Mouse (Mus musculus) CH12.LX (cell line): Measurements from ENCODE around the gene Clint1. TPM values are rescaled to one million over a fixed set of nuclear protein-coding genes. Genes with fewer than 3 reads are reported as not detected.

ENCODE experiments used
- DNase-seq: peaks from one replicate; pipeline ENCODE4 v3.0.0-alpha.2; 2013; ENCODE audit errors: extremely low read depth
- H3K27ac ChIP-seq: 2 replicates; pipeline ENCODE4 v1.5.1; 2012; ENCODE audit warnings: low read depth, mild to moderate bottlenecking, control low read depth, moderate library complexity; ENCODE audit not compliant: insufficient read depth
- H3K27me3 ChIP-seq: replicated peaks from 2 replicates; pipeline ENCODE3; 2012; ENCODE audit warnings: inconsistent platforms
- H3K36me3 ChIP-seq, 2 experiments: replicated peaks in 1 of 2; 2 replicates each; pipeline versions ENCODE3 to v1.6.1; 2012; ENCODE audit warnings: inconsistent platforms in 1 of 2, low read length in 1 of 2, mild to moderate bottlenecking in 1 of 2, mixed read lengths in 1 of 2, moderate library complexity in 1 of 2; ENCODE audit not compliant: control insufficient read depth in 1 of 2, insufficient read depth in 1 of 2
- H3K4me1 ChIP-seq, 2 experiments: 2 replicates each; pipeline ENCODE4 v1.6.1; 2012; ENCODE audit warnings: inconsistent platforms in 1 of 2, moderate library complexity in 1 of 2; ENCODE audit not compliant: insufficient read depth in 2 of 2, control insufficient read depth in 1 of 2
- H3K4me2 ChIP-seq: 2 replicates; pipeline ENCODE4 v1.6.1; 2012; ENCODE audit warnings: low read depth, mild to moderate bottlenecking, control low read depth; ENCODE audit not compliant: poor library complexity, insufficient read depth, severe bottlenecking
- H3K4me3 ChIP-seq, 3 experiments: fragments of 150-350 bp in 1 of 3; sonication (generic) in 1 of 3; replicated peaks in 1 of 3; 2 replicates each; pipeline versions ENCODE3 to v1.5.1; 2011 to 2012; ENCODE audit warnings: low read depth in 2 of 3, low read length in 2 of 3, mild to moderate bottlenecking in 2 of 3, moderate library complexity in 2 of 3, control low read depth in 1 of 3, improper control_type of control experiment in 1 of 3, inconsistent platforms in 1 of 3, mixed read lengths in 1 of 3; ENCODE audit not compliant: poor library complexity in 1 of 3
- H3K79me2 ChIP-seq: replicated peaks from 2 replicates; pipeline ENCODE4 v1.6.1; 2012; ENCODE audit warnings: mild to moderate bottlenecking, moderate library complexity; ENCODE audit not compliant: control insufficient read depth, poor library complexity, insufficient read depth, severe bottlenecking; ENCODE audit errors: extremely low read depth
- H3K9ac ChIP-seq: 2 replicates; pipeline ENCODE4 v1.6.1; 2012; ENCODE audit warnings: low read depth, mild to moderate bottlenecking, control low read depth, moderate library complexity; ENCODE audit not compliant: insufficient read depth
- H3K9me3 ChIP-seq: replicated peaks from 2 replicates; pipeline ENCODE3; 2012; ENCODE audit warnings: low read length, inconsistent platforms, mixed read lengths
- BHLHE40 ChIP-seq: IDR thresholded peaks from 2 replicates; pipeline ENCODE4 v1.6.1; 2011; ENCODE audit warnings: mild to moderate bottlenecking, low read depth, low read length, improper control_type of control experiment
- CHD2 ChIP-seq: IDR thresholded peaks from 2 replicates; pipeline ENCODE4 v1.6.1; 2011; ENCODE audit warnings: low read length, improper control_type of control experiment
- CTCF ChIP-seq, 2 experiments: IDR thresholded peaks in 1 of 2; conservative IDR thresholded peaks in 1 of 2; 2 replicates each; pipeline ENCODE4 v1.5.1; 2011 to 2012; ENCODE audit warnings: low read depth in 2 of 2, low read length in 2 of 2, improper control_type of control experiment in 1 of 2, inconsistent platforms in 1 of 2, mild to moderate bottlenecking in 1 of 2, moderate library complexity in 1 of 2
- ELF1 ChIP-seq: IDR thresholded peaks from 2 replicates; pipeline ENCODE4 v1.6.1; 2014; ENCODE audit warnings: low read depth, mild to moderate bottlenecking, inconsistent platforms, low read length, improper control_type of control experiment
- EP300 ChIP-seq: IDR thresholded peaks from 2 replicates; pipeline ENCODE4 v1.6.1; 2011; ENCODE audit warnings: low read length, improper control_type of control experiment
- ETS1 ChIP-seq: conservative IDR thresholded peaks from 2 replicates; pipeline ENCODE4 v1.6.1; 2012; ENCODE audit warnings: low read depth, mild to moderate bottlenecking, inconsistent platforms, low read length, improper control_type of control experiment, moderate library complexity
- GABPA ChIP-seq: IDR thresholded peaks from 2 replicates; pipeline ENCODE4 v1.6.1; 2012; ENCODE audit warnings: low read depth, low read length, improper control_type of control experiment, inconsistent platforms; ENCODE audit not compliant: insufficient replicate concordance
- HCFC1 ChIP-seq: IDR thresholded peaks from 2 replicates; pipeline ENCODE4 v1.6.1; 2012; ENCODE audit warnings: low read depth, mild to moderate bottlenecking, inconsistent platforms, low read length, improper control_type of control experiment
- JUND ChIP-seq: conservative IDR thresholded peaks from 2 replicates; pipeline ENCODE4 v1.6.1; 2011; ENCODE audit warnings: low read depth, low read length, improper control_type of control experiment
- KAT2A ChIP-seq: IDR thresholded peaks from 2 replicates; pipeline ENCODE4 v1.6.1; 2012; ENCODE audit warnings: low read length, improper control_type of control experiment, inconsistent platforms; ENCODE audit not compliant: insufficient replicate concordance
- MAX ChIP-seq: IDR thresholded peaks from 2 replicates; pipeline ENCODE4 v1.6.1; 2011; ENCODE audit warnings: low read length, improper control_type of control experiment
- MAZ ChIP-seq: IDR thresholded peaks from 2 replicates; pipeline ENCODE4 v1.6.1; 2012; ENCODE audit warnings: low read depth, mild to moderate bottlenecking, inconsistent platforms, low read length, improper control_type of control experiment, moderate library complexity
- MXI1 ChIP-seq: IDR thresholded peaks from 2 replicates; pipeline ENCODE4 v1.6.1; 2011; ENCODE audit warnings: mild to moderate bottlenecking, low read depth, low read length, improper control_type of control experiment
- MYC ChIP-seq: IDR thresholded peaks from 2 replicates; pipeline ENCODE4 v1.6.1; 2011; ENCODE audit warnings: low read depth, mild to moderate bottlenecking, improper control_type of control experiment, low read length
- NELFE ChIP-seq: IDR thresholded peaks from 2 replicates; pipeline ENCODE4 v1.6.1; 2011; ENCODE audit warnings: low read depth, low read length, improper control_type of control experiment
- NRF1 ChIP-seq: IDR thresholded peaks from 2 replicates; pipeline ENCODE4 v1.6.1; 2014; ENCODE audit warnings: low read depth, mild to moderate bottlenecking, inconsistent platforms, low read length, improper control_type of control experiment, moderate library complexity
- POLR2A ChIP-seq: IDR thresholded peaks from 2 replicates; pipeline ENCODE4 v1.6.1; 2011; ENCODE audit warnings: low read depth, mild to moderate bottlenecking, improper control_type of control experiment, low read length
- RAD21 ChIP-seq: IDR thresholded peaks from 2 replicates; pipeline ENCODE4 v1.6.1; 2011; ENCODE audit warnings: low read depth, mild to moderate bottlenecking, low read length, improper control_type of control experiment, moderate library complexity
- RCOR1 ChIP-seq: conservative IDR thresholded peaks from 2 replicates; pipeline ENCODE4 v1.6.1; 2012; ENCODE audit warnings: low read depth, mild to moderate bottlenecking, inconsistent platforms, low read length, improper control_type of control experiment
- SMC3 ChIP-seq: IDR thresholded peaks from 2 replicates; pipeline ENCODE4 v1.6.1; 2011; ENCODE audit warnings: low read depth, low read length, improper control_type of control experiment
- TCF12 ChIP-seq: IDR thresholded peaks from 2 replicates; pipeline ENCODE4 v1.6.1; 2014; ENCODE audit warnings: low read depth, mild to moderate bottlenecking, inconsistent platforms, low read length, improper control_type of control experiment
- UBTF ChIP-seq: IDR thresholded peaks from 2 replicates; pipeline ENCODE4 v1.6.1; 2012; ENCODE audit warnings: low read depth, mild to moderate bottlenecking, inconsistent platforms, low read length, improper control_type of control experiment, moderate library complexity
- USF2 ChIP-seq: conservative IDR thresholded peaks from 2 replicates; pipeline ENCODE4 v1.6.1; 2011; ENCODE audit warnings: low read depth, low read length, improper control_type of control experiment
- ZC3H11A ChIP-seq: IDR thresholded peaks from 2 replicates; pipeline ENCODE4 v1.6.1; 2012; ENCODE audit warnings: low read depth, mild to moderate bottlenecking, inconsistent platforms, low read length, improper control_type of control experiment
- ZKSCAN1 ChIP-seq: IDR thresholded peaks from 2 replicates; pipeline ENCODE4 v1.6.1; 2012; ENCODE audit warnings: low read depth, inconsistent platforms, low read length, improper control_type of control experiment, borderline replicate concordance
- ZMIZ1 ChIP-seq: IDR thresholded peaks from 2 replicates; pipeline ENCODE4 v1.6.1; 2012; ENCODE audit warnings: low read depth, mild to moderate bottlenecking, inconsistent platforms, low read length, improper control_type of control experiment
- dilution Hi-C: fragments of 300-500 bp; cut with MboI; formaldehyde crosslinking; loops from 2 replicates; pipeline ENCODE4 v1.14.3; 2020; ENCODE audit warnings: low sequenced_read_pairs; ENCODE audit not compliant: extremely low pct_unique_long_range_greater_than_20kb, extremely low pct_ligation_motif_present
- in situ Hi-C: fragments of 300-500 bp; cut with MboI; formaldehyde crosslinking; loops from 3 replicates; pipeline ENCODE4 v1.14.3; 2019; ENCODE audit warnings: low sequenced_read_pairs, low pct_ligation_motif_present, low pct_unique_long_range_greater_than_20kb, mixed read lengths
- polyA plus RNA-seq: library from polyadenylated mRNA; unstranded; fragments of >175 nt; gene quantifications from 2 replicates; pipeline ENCODE4 v1.2.1, GENCODE M21; 2012; ENCODE audit warnings: low read depth; ENCODE audit not compliant: insufficient read length
- total RNA-seq, 2 experiments: library from RNA; depleted of rRNA; stranded (reverse); fragments of 300-350 nt in 1 of 2; fragments of >200 nt in 1 of 2; gene quantifications; 2 replicates each; pipeline ENCODE4 v1.2.3; 2012 to 2014

The Clint1 gene
- total and polyA plus RNA-seq, 3 experiments: 54.1 to 137 (median 98.5) TPM

DNA sequence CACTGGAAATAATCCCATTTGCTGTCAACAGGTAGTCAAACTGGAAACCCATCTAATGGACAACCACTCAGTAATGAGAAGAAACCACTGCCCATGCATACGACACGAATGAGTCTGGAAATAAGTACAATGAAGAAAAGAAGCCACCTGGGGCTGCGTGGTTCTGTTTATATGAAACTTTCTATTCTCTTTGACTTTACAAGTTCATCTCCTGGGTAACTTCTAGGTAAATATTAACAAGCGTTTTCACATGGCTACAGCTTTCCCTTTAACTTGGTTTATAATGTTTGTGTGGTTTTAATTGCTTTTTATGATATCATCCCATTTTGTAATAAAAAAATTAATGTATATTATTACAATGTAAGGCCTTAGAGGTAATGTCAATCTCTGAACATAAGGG, 47.8 kb upstream of the Clint1 start:
- dilution Hi-C loops: no loop called here
- Histone ChIP-seq H3K4me3 (no peak overlapping the region), H3K27me3 (no peaks in the 10 kb centered on the region), H3K9ac (no peak overlapping the region)
- no peak for DNase-seq
- TF ChIP-seq GABPA (no peak), NRF1 (no peak), POLR2A (no peak), MYC (no peak), MAZ (no peak), HCFC1 (no peak), ZC3H11A (no peak), BHLHE40 (no peak), CHD2 (no peak), ETS1 (no peak), RAD21 (no peak), KAT2A (no peak), MAX (no peak), MXI1 (no peak), NELFE (no peak), ZKSCAN1 (no peak)
- TF ChIP-seq, all 38 proteins: peak for 0
- Histone ChIP-seq H3K27ac (no peak overlapping the region), H3K79me2 (no peaks in the 10 kb centered on the region), H3K9me3 (no peaks in the 10 kb centered on the region), H3K36me3 (no peaks in the 10 kb centered on the region), H3K4me2 (no peak overlapping the region), H3K4me1 (peaks cover 7 to 27% of the 10 kb centered on the region in 2 experiments; a peak in 3 of 4 replicates)
- in situ Hi-C loops: loop anchor here (10.0 kb wide), 1 partner anchor 81 kb away; no protein-coding TSS in a partner anchor

- DNase-seq: no peak
- Histone ChIP-seq H3K4me2 (no peak overlapping the region), H3K4me3 (no peak overlapping the region), H3K4me1 (peaks cover 7 to 27% of the 10 kb centered on the region in 2 experiments; a peak in 3 of 4 replicates), H3K9ac (no peak overlapping the region), H3K9me3 (no peaks in the 10 kb centered on the region), H3K79me2 (no peaks in the 10 kb centered on the region), H3K27me3 (no peaks in the 10 kb centered on the region), H3K36me3 (no peaks in the 10 kb centered on the region), H3K27ac (no peak overlapping the region)
- in situ Hi-C loops (loop anchor here (10.0 kb wide), 1 partner anchor 79 kb away; no protein-coding TSS in a partner anchor), dilution Hi-C loops (no loop called here)
- TF ChIP-seq KAT2A (no peak), NELFE (no peak), CTCF (conservative IDR thresholded peaks at IDR 0.05 in 1 of 2, IDR thresholded peaks at IDR 0.05 in 1 of 2; ENCODE audit: low read depth in 2 of 2, low read length in 2 of 2) (no peak), SMC3 (no peak), UBTF (no peak), ELF1 (no peak), EP300 (no peak), ZKSCAN1 (no peak), GABPA (no peak), ZMIZ1 (no peak), ZC3H11A (no peak), JUND (no peak), HCFC1 (no peak), RCOR1 (no peak), USF2 (no peak), MAZ (no peak), TCF12 (no peak)
These were observed 46.5 kb upstream of the Clint1 start for GRCm38 (mm10) chr11:45805312-45805772.
